Mouse (Mus musculus): ENCODE measurements around the gene Fam53b. TPM values are rescaled to one million over a fixed set of nuclear protein-coding genes. Genes with fewer than 3 reads are reported as not detected.

Gene Fam53b
- polyA plus RNA-seq, 2 experiments, result 12.9 to 20.0 TPM

GRCm38 (mm10) chr7:132675922-132676321, 137.8 kb downstream of the Fam53b start:
- Histone ChIP-seq H3K4me2 (ENCODE audit: low read depth) (no peak overlapping the region), H3K36me3 (replicated peaks; ENCODE audit: control insufficient read depth, insufficient read depth, low read depth) (no peaks in the 10 kb centered on the region), H3K4me3 (ENCODE audit: insufficient read depth in 1 of 2, low read depth in 2 of 2, low read length in 2 of 2) (no peak overlapping the region), H3K9ac (replicated peaks) (no peak overlapping the region), H3K27me3 (ENCODE audit: control insufficient read depth, insufficient read depth, low read length) (no peaks in the 10 kb centered on the region), H3K27ac (no peak overlapping the region), H3K9me3 (ENCODE audit: control insufficient read depth, low read length) (no peaks in the 10 kb centered on the region), H3K4me1 (replicated peaks; ENCODE audit: control insufficient read depth in 2 of 2, insufficient read depth in 2 of 2, low read length in 1 of 2) (peaks cover 0 to 8% of the 10 kb centered on the region in 2 experiments; a peak in 2 of 4 replicates)
- WGBS (ENCODE audit: insufficient replicate concordance), result 57% methylated on average over 2 of the region's 2 CpGs
- TF ChIP-seq CTCF (IDR thresholded peaks at IDR 0.05; ENCODE audit: low read depth) (no peak), EP300 (IDR thresholded peaks at IDR 0.05; ENCODE audit: low read depth) (no peak)
- ATAC-seq (ENCODE audit: insufficient read depth), result no peak
- no peak for DNase-seq (ENCODE audit: low read depth in 3 of 3, low spot score in 3 of 3)

GRCm38 (mm10) chr7:132673931-132674755, 139.5 kb downstream of the Fam53b start:
- no peak overlapping the region for H3K4me3 ChIP-seq (ENCODE audit: insufficient read depth in 1 of 2, low read depth in 2 of 2, low read length in 2 of 2)
- no peaks in the 10 kb centered on the region for H3K27me3 ChIP-seq (ENCODE audit: control insufficient read depth, insufficient read depth, low read length)
- no peak for DNase-seq (ENCODE audit: low read depth in 3 of 3, low spot score in 3 of 3)
- no peak for ATAC-seq (ENCODE audit: insufficient read depth)
- peaks cover 0 to 3% of the 10 kb centered on the region in 2 experiments; a peak in 1 of 4 replicates for H3K4me1 ChIP-seq (replicated peaks; ENCODE audit: control insufficient read depth in 2 of 2, insufficient read depth in 2 of 2, low read length in 1 of 2)
- H3K9me3 ChIP-seq (ENCODE audit: control insufficient read depth, low read length), result no peaks in the 10 kb centered on the region
- no peaks in the 10 kb centered on the region for H3K36me3 ChIP-seq (replicated peaks; ENCODE audit: control insufficient read depth, insufficient read depth, low read depth)
- TF ChIP-seq CTCF (IDR thresholded peaks at IDR 0.05; ENCODE audit: low read depth) (peak; percentile 35; the same call in 1 of the 2 replicates), EP300 (IDR thresholded peaks at IDR 0.05; ENCODE audit: low read depth) (no peak)
- H3K4me2 ChIP-seq (ENCODE audit: low read depth), result no peak overlapping the region
- H3K9ac ChIP-seq (replicated peaks), result no peak overlapping the region
- H3K27ac ChIP-seq, result no peak overlapping the region
- 70% methylated on average over 17 of the region's 17 CpGs for WGBS (ENCODE audit: insufficient replicate concordance)

- Histone ChIP-seq H3K27me3 (ENCODE audit: control insufficient read depth, insufficient read depth, low read length) (no peaks in the 10 kb centered on the region), H3K9ac (replicated peaks) (no peak overlapping the region), H3K36me3 (replicated peaks; ENCODE audit: control insufficient read depth, insufficient read depth, low read depth) (no peaks in the 10 kb centered on the region), H3K4me2 (ENCODE audit: low read depth) (no peak overlapping the region), H3K4me3 (ENCODE audit: insufficient read depth in 1 of 2, low read depth in 2 of 2, low read length in 2 of 2) (no peak overlapping the region), H3K9me3 (ENCODE audit: control insufficient read depth, low read length) (no peaks in the 10 kb centered on the region), H3K27ac (no peak overlapping the region), H3K4me1 (replicated peaks; ENCODE audit: control insufficient read depth in 2 of 2, insufficient read depth in 2 of 2, low read length in 1 of 2) (peaks cover 0 to 3% of the 10 kb centered on the region in 2 experiments; a peak in 1 of 4 replicates)
- no peak for TF ChIP-seq EP300 (IDR thresholded peaks at IDR 0.05; ENCODE audit: low read depth)
- TF ChIP-seq CTCF (IDR thresholded peaks at IDR 0.05; ENCODE audit: low read depth), result 0 out of 2 replicates have a peak, but pooled peaks have one; percentile 6
- ATAC-seq (ENCODE audit: insufficient read depth) (peak; percentile 52), DNase-seq (ENCODE audit: low read depth in 3 of 3, low spot score in 3 of 3) (no peak)
- WGBS (ENCODE audit: insufficient replicate concordance), result 39% methylated on average over 7 of the region's 7 CpGs
Observed at GRCm38 (mm10) chr7:132672481-132672959, 141.2 kb downstream of the Fam53b start.

- WGBS (ENCODE audit: insufficient replicate concordance), result 74% methylated on average over 3 of the region's 3 CpGs
- Histone ChIP-seq H3K27me3 (ENCODE audit: control insufficient read depth, insufficient read depth, low read length) (no peaks in the 10 kb centered on the region), H3K4me3 (ENCODE audit: insufficient read depth in 1 of 2, low read depth in 2 of 2, low read length in 2 of 2) (no peak overlapping the region), H3K27ac (no peak overlapping the region), H3K9ac (replicated peaks) (no peak overlapping the region), H3K4me1 (replicated peaks; ENCODE audit: control insufficient read depth in 2 of 2, insufficient read depth in 2 of 2, low read length in 1 of 2) (peaks cover 0 to 3% of the 10 kb centered on the region in 2 experiments; a peak in 1 of 4 replicates), H3K36me3 (replicated peaks; ENCODE audit: control insufficient read depth, insufficient read depth, low read depth) (no peaks in the 10 kb centered on the region), H3K9me3 (ENCODE audit: control insufficient read depth, low read length) (no peaks in the 10 kb centered on the region), H3K4me2 (ENCODE audit: low read depth) (no peak overlapping the region)
- DNase-seq (ENCODE audit: low read depth in 3 of 3, low spot score in 3 of 3), result no peak
- no peak; the same call in 1 of the 2 replicates for ATAC-seq (ENCODE audit: insufficient read depth)
- no peak for TF ChIP-seq CTCF (IDR thresholded peaks at IDR 0.05; ENCODE audit: low read depth)
Observed at GRCm38 (mm10) chr7:132670863-132671165, 142.9 kb downstream of the Fam53b start.

- H3K27ac ChIP-seq, result no peak overlapping the region
- WGBS (ENCODE audit: insufficient replicate concordance), result 72% methylated on average over 20 of the region's 20 CpGs
Observed at GRCm38 (mm10) chr7:132669999-132670862, 143.5 kb downstream of the Fam53b start.

More at GRCm38 (mm10) chr7:132669999-132670862, 143.5 kb downstream of the Fam53b start:
- DNase-seq (ENCODE audit: low read depth in 3 of 3, low spot score in 3 of 3) (no peak), ATAC-seq (ENCODE audit: insufficient read depth) (no peak)
- H3K4me1 ChIP-seq (replicated peaks; ENCODE audit: control insufficient read depth in 2 of 2, insufficient read depth in 2 of 2, low read length in 1 of 2), result peaks cover 0 to 3% of the 10 kb centered on the region in 2 experiments; a peak in 1 of 4 replicates
- H3K27me3 ChIP-seq (ENCODE audit: control insufficient read depth, insufficient read depth, low read length), result no peaks in the 10 kb centered on the region
- H3K4me2 ChIP-seq (ENCODE audit: low read depth), result no peak overlapping the region
- H3K4me3 ChIP-seq (ENCODE audit: insufficient read depth in 1 of 2, low read depth in 2 of 2, low read length in 2 of 2), result no peak overlapping the region
- H3K9ac ChIP-seq (replicated peaks), result no peak overlapping the region
- TF ChIP-seq EP300 (IDR thresholded peaks at IDR 0.05; ENCODE audit: low read depth), result no peak
- no peak for TF ChIP-seq CTCF (IDR thresholded peaks at IDR 0.05; ENCODE audit: low read depth)
- no peaks in the 10 kb centered on the region for H3K36me3 ChIP-seq (replicated peaks; ENCODE audit: control insufficient read depth, insufficient read depth, low read depth)
- no peaks in the 10 kb centered on the region for H3K9me3 ChIP-seq (ENCODE audit: control insufficient read depth, low read length)

Data from liver, embryonic 14.5 days (tissue).